Mouse (Mus musculus): ENCODE data around the gene Ptrh1.

DNA sequence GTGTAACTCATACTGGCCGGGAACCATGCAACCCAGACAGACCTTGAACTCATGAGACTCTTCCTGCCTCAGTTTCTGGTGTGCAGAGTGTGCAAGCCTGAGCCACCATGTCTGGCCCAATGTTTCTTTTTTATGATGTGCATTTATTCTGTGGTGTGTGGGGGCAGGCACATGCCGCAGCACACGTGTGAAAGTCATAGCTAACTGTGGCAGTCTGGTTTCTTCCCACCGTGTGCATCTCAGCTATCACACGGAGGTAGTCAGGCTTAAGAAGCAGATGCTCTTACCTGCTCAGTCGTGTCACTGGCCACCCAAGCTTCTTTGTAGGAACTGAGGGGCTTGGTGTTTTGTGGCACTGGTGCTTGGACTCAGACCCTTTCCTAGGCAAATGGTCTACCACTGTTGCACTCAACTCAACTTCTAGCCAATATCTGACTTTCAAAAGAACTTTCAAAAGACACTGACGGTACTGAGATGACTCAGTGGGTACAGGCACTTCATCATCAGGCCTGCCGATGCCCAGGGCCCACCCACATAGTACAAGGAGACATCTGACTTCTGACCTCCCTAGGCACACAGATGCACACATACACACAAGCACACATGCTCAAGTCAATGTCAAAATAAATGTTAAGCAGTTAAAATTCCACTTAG lies 2.8 kb upstream of the Ptrh1 start:
- no peak for TF ChIP-seq GATA1 (IDR thresholded peaks at IDR 0.05; ENCODE audit: borderline replicate concordance, low read length)
- TF ChIP-seq FLI1 (IDR thresholded peaks at IDR 0.05; ENCODE audit: low read length): no peak

Measured in megakaryocyte, embryonic 14.5 days (primary cell).